Mouse (Mus musculus): ENCODE results near the gene Amn1.
"Not testable (repeated sequence)": the region's sequence is repeated elsewhere in the genome, so short reads cannot be mapped to it uniquely, and the experiment has no call there.

Gene Amn1

DNA sequence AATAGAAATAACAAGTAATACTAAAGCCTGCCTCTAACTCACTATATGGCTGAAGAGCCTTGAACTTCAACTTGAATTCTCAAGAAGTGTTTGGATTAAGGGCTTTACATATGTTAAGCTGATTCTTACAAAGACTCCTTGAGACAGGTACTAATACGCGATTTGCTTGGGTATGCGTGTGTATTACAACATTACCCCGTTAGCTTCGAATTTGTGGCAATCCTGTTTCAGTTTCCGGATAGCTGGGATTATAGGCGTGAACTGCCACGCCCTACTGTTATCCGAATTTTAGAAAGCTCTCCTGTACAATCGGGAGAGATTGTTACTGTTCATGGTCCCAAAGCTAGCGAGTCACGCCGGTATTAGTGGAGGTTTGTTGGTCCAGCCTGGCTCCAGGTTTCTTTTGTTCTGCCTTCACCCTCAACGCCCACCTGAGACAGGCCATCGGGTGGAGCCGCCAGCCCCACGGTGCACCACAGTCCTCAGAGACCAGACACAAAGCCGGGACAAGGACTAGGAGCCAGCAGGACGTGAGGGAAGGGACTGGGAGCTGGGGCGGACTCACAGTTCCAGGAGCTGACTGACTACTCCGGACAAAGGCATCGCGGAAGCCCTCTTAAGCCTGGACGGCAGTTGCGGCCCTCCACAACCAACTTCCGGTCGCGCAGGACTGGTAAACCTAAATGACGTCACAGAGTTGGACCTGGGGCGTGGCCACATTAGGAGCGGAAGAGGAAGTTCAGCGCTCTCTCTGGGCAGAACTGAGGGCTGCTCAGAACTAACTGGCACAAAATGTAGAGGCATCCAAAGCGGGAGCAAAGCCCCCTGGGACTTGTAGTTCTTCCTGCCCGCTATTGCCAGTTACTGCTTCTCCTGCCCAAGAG, at the start of gene Amn1:
TSS of gene Amn1 (minus strand) at position 672 of the 884 bp plus-strand sequence.
- peak; percentile 99 for DNase-seq (ENCODE audit: low read depth)

DNA sequence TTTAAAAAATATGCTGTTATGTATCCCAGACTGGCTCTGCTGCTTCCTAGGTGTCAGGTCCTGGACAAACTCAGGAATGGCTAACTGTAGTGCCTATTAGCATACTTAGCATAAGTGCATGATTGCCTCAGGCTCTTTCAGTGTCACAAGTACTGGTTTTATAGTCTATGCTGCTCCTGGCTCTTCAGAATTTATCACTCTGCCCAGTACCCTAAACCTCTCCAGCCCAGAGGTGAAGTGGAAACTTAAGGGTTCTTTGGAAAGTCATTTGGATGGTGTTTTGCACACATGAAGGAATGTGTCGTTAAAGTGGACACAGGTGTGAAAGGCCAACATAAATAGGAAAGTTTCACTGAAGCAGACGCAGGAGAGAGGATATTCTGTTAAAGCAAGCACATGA, 48.3 kb upstream of the Amn1 start:
- no peak for DNase-seq (ENCODE audit: low read depth)

GRCm38 (mm10) chr6:149233918-149234317, 45.4 kb upstream of the Amn1 start:
- DNase-seq (ENCODE audit: low read depth), result no peak

DNA sequence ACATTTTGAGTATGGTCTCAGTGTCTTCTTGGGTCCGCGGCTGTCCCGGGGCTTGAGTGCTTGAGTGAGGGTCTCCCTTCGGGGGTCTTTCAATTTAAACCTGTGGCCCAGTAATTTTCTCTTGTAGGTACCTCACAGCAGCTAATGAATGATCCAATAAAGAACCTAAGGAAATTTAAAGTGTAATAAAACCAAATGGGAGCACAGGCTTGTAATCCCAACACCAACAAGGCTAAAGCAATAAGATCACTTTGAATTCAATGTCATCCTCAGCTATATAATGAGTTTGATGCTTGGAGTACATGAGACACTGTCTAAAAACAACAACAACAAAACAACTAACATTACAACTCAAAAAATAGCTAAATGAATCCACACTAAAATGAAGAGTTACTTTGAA, 36.2 kb upstream of the Amn1 start:
- DNase-seq (ENCODE audit: low read depth), result no peak

DNA sequence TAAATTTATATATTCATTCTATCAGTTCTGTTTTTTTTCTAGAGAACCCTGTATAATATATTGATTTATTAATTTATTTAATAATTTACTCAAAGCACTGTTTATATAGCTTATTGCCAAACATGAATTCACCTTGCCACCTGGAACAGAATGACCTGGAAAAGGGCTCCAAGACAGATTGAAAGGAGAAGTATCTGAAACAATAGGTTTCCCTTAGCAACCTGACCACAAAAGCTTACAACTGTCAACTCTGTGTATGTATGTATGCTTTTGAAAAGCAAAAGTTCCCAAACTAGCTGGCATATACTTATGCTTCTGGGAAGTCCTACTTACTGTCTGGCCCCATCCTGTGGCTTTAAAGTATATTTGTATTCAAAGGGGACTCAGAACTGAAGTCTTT, 32.8 kb upstream of the Amn1 start:
- no peak for DNase-seq (ENCODE audit: low read depth)

DNA sequence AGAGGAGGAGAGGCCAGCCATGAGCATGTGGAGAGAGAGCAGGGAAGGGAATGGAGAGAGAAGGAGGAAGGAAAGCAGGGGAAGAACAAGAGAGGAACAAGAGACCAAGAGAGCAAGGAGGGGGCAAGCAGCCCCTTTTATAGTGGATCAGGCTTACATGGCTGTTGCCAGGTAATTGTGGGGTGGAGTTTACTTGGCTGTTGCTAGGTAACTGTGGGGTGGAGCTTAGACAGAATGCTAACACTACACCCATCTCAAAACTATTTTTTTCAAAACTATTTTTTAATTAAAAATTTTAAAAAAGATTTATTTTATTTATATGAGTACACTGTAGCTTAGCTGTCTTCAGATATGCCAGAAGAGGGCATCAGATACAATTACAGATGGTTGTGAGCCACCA, 10.1 kb upstream of the Amn1 start:
- no peak for DNase-seq (ENCODE audit: low read depth)

- DNase-seq (ENCODE audit: low read depth), result peak; percentile 57
Measured at GRCm38 (mm10) chr6:149197116-149197515, 8.6 kb upstream of the Amn1 start.

DNA sequence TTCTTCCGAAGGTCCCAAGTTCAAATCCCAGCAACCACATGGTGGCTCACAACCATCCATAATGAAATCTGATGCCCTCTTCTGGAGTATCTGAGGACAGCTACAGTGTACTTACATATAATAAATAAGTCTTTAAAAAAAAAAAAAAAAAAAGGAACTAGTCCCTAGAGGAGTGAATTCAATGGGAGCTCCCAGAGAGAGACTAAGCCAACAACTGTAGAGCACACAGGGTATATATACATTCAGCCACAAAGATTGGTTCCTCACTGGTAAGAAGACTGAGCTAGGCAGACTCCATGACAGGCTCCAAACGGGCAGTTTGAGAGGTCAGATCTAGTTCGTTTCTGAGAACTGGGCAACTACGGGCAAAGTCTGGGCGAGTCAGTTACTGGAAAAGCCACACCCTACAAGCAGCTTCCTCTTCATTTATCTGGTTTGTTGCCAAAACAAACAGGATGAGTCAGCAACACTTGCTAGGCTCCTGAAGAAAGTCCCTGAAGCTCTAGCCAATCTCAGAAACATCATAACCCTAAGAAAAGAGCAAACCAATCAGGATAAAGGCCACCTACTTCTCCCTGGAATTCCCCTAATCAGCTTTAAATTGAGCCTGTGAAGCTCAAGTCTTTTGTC, 4.9 kb upstream of the Amn1 start:
- DNase-seq (ENCODE audit: low read depth), result peak; percentile 93

GRCm38 (mm10) chr6:149191951-149192350, 3.4 kb upstream of the Amn1 start:
- DNase-seq (ENCODE audit: low read depth), result not testable (repeated sequence)

GRCm38 (mm10) chr6:149189340-149189922, 919 bp upstream of the Amn1 start:
- no peak for DNase-seq (ENCODE audit: low read depth)

DNA sequence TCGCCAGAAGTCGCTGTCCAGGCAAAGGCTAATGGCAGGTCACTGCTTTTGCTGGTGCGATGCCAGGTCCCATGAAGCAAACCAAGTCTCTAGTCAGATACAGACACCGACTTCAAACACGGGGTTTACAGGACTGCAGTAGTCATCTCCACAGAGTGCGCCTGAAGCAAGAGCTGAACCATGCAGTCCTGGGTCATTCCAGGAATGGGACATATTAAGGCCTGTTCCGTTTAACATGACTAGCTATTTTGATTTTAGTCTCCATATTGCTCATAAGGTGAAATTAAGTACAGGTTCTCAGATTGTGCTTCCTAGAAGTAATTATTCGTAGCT, 379 bp upstream of the Amn1 start:
- no peak for DNase-seq (ENCODE audit: low read depth)

DNA sequence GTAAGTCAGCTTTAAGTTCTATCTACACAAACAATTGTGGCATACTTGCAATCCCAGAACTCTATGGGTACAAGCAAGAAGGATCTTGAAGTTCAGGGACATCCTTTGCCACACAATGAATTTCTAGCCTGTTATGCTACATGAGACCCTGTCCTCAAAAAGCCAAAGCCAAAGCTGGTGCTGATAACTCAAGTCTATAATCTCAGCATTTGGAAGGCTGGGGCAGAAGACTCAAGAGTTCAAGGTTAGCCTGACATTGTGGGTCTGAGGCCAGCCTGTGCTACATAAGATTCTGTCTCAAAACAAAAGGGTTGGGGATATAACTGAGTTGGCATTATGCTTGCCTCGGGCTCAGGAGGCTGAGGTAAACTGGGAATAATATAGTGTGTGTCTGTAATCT, 1.1 kb downstream of the Amn1 start:
- no peak for DNase-seq (ENCODE audit: low read depth)

DNA sequence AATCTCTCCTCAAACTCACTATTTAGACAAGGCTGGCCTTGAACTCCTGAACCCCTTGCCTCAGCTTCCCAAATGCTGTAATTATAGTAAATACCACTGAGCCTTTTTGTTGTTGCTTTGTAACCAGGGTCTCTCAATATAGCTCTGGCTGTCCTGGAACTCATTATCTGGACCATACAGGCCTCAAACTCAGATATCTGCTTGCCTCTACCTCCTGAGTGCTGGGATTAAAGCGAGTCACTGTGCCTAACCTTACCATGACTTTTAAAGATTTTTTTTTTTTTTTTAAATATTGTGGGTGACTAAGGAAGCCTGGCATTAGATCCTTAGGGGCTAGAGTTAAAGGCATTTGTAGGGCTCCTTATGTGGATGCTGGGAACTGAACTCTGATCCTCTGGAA, 4.5 kb downstream of the Amn1 start:
- DNase-seq (ENCODE audit: low read depth), result no peak

DNA sequence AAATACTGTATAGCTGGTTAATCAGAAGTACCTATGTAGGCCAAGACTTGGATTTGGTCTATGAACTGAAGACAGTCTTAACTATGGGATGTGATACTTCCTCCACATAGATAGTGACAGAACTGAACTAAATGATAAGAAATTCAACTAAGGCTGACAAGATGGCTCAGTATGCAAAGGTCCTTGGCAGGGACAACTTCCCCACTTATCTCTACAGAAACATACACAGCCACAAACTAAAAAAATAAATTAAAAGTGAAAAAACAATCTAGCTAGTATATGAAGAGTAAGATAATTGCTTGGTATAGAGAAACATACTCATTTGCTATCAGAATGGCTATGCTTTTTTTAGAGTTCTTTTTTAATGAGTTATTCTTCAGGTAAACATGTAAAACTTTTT, 9.4 kb downstream of the Amn1 start:
- no peak for DNase-seq (ENCODE audit: low read depth)

DNA sequence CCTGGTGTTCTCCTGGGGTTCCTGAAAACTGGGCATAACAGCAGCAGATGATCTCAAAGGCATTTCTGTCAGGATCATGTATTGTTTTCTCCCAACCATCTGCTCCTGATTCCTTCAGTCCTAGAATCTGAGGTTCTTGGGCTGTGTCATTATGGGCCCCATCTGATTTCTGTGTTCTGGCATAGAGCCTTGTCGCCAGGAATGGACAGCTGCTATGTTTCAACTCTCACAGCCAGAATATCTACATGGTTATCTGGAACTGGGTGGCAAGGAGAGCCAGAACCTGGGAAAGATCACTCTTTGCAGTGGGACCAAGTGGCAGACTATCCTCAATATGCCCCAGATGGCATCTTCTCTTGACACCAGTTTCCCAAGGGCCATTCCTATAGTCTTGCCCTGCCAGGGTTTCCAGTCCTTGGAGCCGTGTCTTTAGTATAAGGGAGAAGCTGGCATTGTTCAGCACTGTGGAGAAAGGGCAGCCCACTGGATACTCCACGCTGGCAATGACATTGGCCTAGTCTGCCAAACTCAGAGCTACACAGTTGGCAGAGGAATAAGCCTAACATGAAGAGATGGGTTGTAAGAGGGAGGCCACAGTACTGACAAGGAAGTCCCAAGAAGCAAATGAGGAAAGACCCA, 13.5 kb downstream of the Amn1 start:
- DNase-seq (ENCODE audit: low read depth), result no peak

- DNase-seq (ENCODE audit: low read depth), result no peak
Measured at GRCm38 (mm10) chr6:149173831-149174625, 14.5 kb downstream of the Amn1 start.

GRCm38 (mm10) chr6:149169965-149170364, 18.5 kb downstream of the Amn1 start:
- DNase-seq (ENCODE audit: low read depth), result not testable (repeated sequence)

DNA sequence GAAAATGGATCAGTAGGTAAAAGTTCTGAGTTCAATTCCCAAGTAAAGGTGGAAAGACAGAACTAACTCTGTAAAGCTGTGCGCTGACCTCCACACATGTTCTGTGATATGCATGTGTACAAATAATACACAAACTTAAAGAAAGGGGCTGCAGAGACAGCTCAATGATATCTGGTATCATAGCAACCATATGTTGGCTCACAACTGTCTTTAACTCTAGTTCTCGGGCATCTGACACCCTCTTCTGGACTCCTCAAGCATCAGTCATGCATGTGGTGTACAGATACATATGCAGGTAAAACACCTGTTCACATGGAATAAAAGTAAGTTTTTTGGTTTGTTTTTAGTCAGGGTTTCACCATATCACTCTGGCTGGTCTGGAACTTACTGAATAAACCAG, 20.1 kb downstream of the Amn1 start:
- DNase-seq (ENCODE audit: low read depth), result no peak

DNA sequence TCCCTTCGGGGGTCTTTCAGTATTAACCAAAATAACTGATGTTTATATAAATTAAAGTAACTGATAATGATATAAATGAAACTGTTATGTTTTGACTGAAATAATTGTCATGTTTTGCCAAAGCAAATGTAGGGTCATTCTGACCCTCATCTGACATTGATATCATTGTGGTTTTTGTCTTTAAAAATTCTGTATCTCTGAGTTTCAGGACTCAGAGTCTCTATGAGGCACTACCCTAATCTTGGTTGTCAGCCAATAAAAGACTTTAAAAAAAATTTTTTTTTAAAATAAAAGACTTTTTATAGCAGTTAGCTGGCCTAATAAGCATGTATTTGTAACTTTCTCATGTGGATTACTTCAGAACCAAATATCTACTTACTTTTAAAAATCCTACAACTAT, 20.8 kb downstream of the Amn1 start:
- no peak for DNase-seq (ENCODE audit: low read depth)

DNA sequence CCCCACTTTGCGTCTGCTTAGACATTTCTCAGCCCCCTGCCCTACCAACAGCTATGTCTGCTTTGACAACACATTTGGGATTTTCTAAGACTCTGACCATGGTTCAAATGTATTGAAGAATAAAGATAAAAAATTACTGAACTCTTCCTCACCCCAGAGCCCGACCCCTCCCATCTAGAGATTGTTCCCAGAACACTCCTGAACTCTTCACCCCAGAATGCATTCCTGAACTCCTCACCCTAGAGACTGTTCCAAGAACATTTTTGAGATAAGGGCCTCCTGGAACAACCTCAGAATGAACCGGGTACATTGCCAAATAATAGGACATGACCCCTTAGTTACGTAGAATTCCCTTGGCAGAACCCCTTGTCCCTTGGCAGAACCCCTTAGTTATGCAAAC, 21.5 kb downstream of the Amn1 start:
- not testable (repeated sequence) for DNase-seq (ENCODE audit: low read depth)

GRCm38 (mm10) chr6:149155031-149155841, 33.3 kb downstream of the Amn1 start:
- peak; percentile 35 for DNase-seq (ENCODE audit: low read depth)
